Mouse (Mus musculus) liver, adult 2 months (tissue): ENCODE measurements around the gene Rbbp4.

Experiments
- CTCF ChIP-seq: fragments of 200-500 bp; IDR thresholded peaks from 2 replicates; pipeline ENCODE4 v1.5.1; 2011; ENCODE audit warnings: low read depth, low read length, control low read depth
- POLR2A ChIP-seq: fragments of 200-500 bp; IDR thresholded peaks from 2 replicates; pipeline ENCODE4 v1.6.1; 2011; ENCODE audit warnings: low read length, control low read depth; ENCODE audit not compliant: insufficient read depth; ENCODE audit errors: extremely low read depth

- TF ChIP-seq CTCF, result no peak
- TF ChIP-seq POLR2A, result no peak
Measured at GRCm38 (mm10) chr4:129288067-129288466, 47.1 kb downstream of the Rbbp4 start.
